Mouse (Mus musculus) gastrocnemius, adult 8-10 months (tissue): ENCODE data around the gene Epb42. TPM values are rescaled to one million over a fixed set of nuclear protein-coding genes. Genes with fewer than 3 reads are reported as not detected.

Experiments
- microRNA-seq: library from miRNA; unstranded; fragments of <30 nt; microRNA quantifications from one replicate; pipeline ENCODE4 v1.2.0, GENCODE M21; 2022
- total RNA-seq, 4 experiments: library from RNA; stranded (reverse); gene quantifications; 2 replicates each; pipeline ENCODE4 v1.2.4; 2022

The Epb42 gene
- total RNA-seq, 4 experiments from 2014 or later, result not detected

Small RNA genes within 50 kb of the gene (microRNA-seq; reads per million reads assigned to microRNA genes)
- not detected for gene Gm44325

Other genes with a start within 250 kb of the Epb42 start
- 1 to 10 TPM; 2.7 to 5.2 (median 4.4) TPM for gene Cdan1, start 186.9 kb downstream of the Epb42 start, total RNA-seq
- 10 to 100 TPM in 1 of 4 experiments, 1 to 10 TPM in 3; 7.5 to 11.3 (median 9.3) TPM for gene Ttbk2, start 186.5 kb downstream of the Epb42 start, total RNA-seq
- gene Ubr1, start 66.4 kb downstream of the Epb42 start, total RNA-seq, result 10 to 100 TPM; 27.4 to 31.5 (median 29.6) TPM
- gene Tmem62, start 60.1 kb downstream of the Epb42 start, total RNA-seq, result 1 to 10 TPM; 2.9 to 4.0 (median 3.2) TPM
- 10 to 100 TPM; 26.9 to 41.5 (median 37.5) TPM for gene Ccndbp1, start 28.7 kb downstream of the Epb42 start, total RNA-seq
- gene Tgm5, start 48.8 kb upstream of the Epb42 start, total RNA-seq, result under 1 TPM; 0.20 to 0.43 (median 0.34) TPM
- not detected for gene Tgm7, start 72.7 kb upstream of the Epb42 start, total RNA-seq
- 10 to 100 TPM; 13.4 to 18.9 (median 17.1) TPM for gene Adal, start 103.4 kb upstream of the Epb42 start, total RNA-seq
- gene Lcmt2, start 103.6 kb upstream of the Epb42 start, total RNA-seq, result 1 to 10 TPM; 3.5 to 5.0 (median 4.0) TPM
- gene Tubgcp4, start 133.6 kb upstream of the Epb42 start, total RNA-seq, result 10 to 100 TPM; 10.2 to 16.5 (median 11.7) TPM
- gene Zscan29, start 134.1 kb upstream of the Epb42 start, total RNA-seq, result 1 to 10 TPM; 3.8 to 4.9 (median 4.5) TPM
- gene Trp53bp1, start 234.3 kb upstream of the Epb42 start, total RNA-seq, result 10 to 100 TPM; 16.4 to 33.0 (median 23.5) TPM